Mouse (Mus musculus) neural tube, embryonic 13.5 days (tissue): ENCODE data around the gene Rgma. TPM values are rescaled to one million over a fixed set of nuclear protein-coding genes. Genes with fewer than 3 reads are reported as not detected.
A peak's percentile ranks its signal among the peaks of the same experiment; 100 is the strongest.

ENCODE experiments used
- ATAC-seq: fragments of 200-750 bp; cut with Nextera tagmentation; 2 replicates; pipeline ENCODE4 v1.8.0; 2017; ENCODE audit warnings: low read depth, mild to moderate bottlenecking, moderate TSS enrichment, moderate library complexity
- H3K27ac ChIP-seq: fragments of 300-500 bp; sonication (generic); replicated peaks from 2 replicates; pipeline ENCODE4 v1.5.1; 2015; ENCODE audit warnings: moderate library complexity, mild to moderate bottlenecking, inconsistent platforms
- H3K27me3 ChIP-seq: fragments of 300-500 bp; sonication (generic); 2 replicates; pipeline ENCODE4 v1.6.1; 2015; ENCODE audit warnings: mild to moderate bottlenecking, inconsistent platforms
- H3K36me3 ChIP-seq: fragments of 300-500 bp; sonication (generic); 2 replicates; pipeline ENCODE4 v1.6.1; 2015; ENCODE audit warnings: mild to moderate bottlenecking, inconsistent platforms
- H3K4me1 ChIP-seq: fragments of 300-500 bp; sonication (generic); replicated peaks from 2 replicates; pipeline ENCODE4 v1.6.1; 2015; ENCODE audit warnings: inconsistent platforms
- H3K4me2 ChIP-seq: fragments of 300-500 bp; sonication (generic); 2 replicates; pipeline ENCODE4 v1.6.1; 2015; ENCODE audit warnings: inconsistent platforms, mild to moderate bottlenecking, moderate library complexity
- H3K4me3 ChIP-seq: fragments of 300-500 bp; sonication (generic); 2 replicates; pipeline ENCODE4 v1.5.1; 2015; ENCODE audit warnings: mild to moderate bottlenecking, inconsistent platforms
- H3K9ac ChIP-seq: fragments of 300-500 bp; sonication (generic); 2 replicates; pipeline ENCODE4 v1.6.1; 2015; ENCODE audit warnings: moderate library complexity, mild to moderate bottlenecking, inconsistent platforms
- H3K9me3 ChIP-seq: fragments of 300-500 bp; sonication (generic); 2 replicates; pipeline ENCODE4 v1.6.1; 2016; ENCODE audit warnings: inconsistent platforms
- WGBS: fragments of 180-500 bp; shearing (Covaris S2); methylation state at CpG from one replicate; pipeline ENCODE4 v1.1.7; 2015; 5-methylcytosine and 5-hydroxymethylcytosine counted together
- polyA plus RNA-seq: library from polyadenylated mRNA; unstranded; fragments of >200 nt; fragmentation: Nextera tagmentation; extraction: Ambion mirVana; gene quantifications from 2 replicates; pipeline ENCODE4 v1.2.1, GENCODE M21; 2015

Gene Rgma
- polyA plus RNA-seq, 1 experiment from 2014 or later: 41.4 TPM

- Histone ChIP-seq H3K9me3 (no peaks in the 10 kb centered on the region), H3K9ac (no peak overlapping the region), H3K27ac (peak overlapping the region; percentile 62; the same call in 1 of the 2 replicates), H3K4me2 (no peak overlapping the region), H3K27me3 (no peaks in the 10 kb centered on the region), H3K4me1 (peaks cover 46% of the 10 kb centered on the region), H3K36me3 (peaks cover 40% of the 10 kb centered on the region), H3K4me3 (no peak overlapping the region)
- WGBS: 94% methylated on average over 7 of the region's 7 CpGs
- no peak for ATAC-seq
Observed at GRCm38 (mm10) chr7:73425451-73425850, 50.1 kb downstream of the Rgma start.

DNA sequence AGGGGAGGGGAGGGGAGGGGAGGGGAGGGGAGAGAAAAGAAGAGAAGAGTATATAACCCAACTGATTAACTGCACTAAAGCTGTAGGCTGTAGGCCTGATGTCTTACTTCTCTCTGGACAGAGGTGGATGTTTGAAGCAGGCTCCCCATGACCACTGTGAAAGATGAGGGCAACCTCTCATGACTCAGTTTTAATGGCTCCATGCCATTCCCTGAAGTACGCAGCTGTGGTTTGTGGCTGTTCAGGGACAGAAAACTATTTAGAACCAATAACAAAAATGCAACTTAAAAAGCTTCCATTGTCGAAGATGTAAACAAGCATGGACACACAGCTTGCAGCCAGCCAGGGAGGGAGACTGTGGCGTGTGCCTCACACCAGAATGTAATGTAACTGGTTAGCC is 50.9 kb downstream of the Rgma start:
- Histone ChIP-seq H3K27ac (no peak overlapping the region), H3K36me3 (peaks cover 38% of the 10 kb centered on the region), H3K27me3 (no peaks in the 10 kb centered on the region), H3K9me3 (no peaks in the 10 kb centered on the region), H3K4me2 (no peak overlapping the region), H3K9ac (no peak overlapping the region), H3K4me3 (no peak overlapping the region), H3K4me1 (peaks cover 38% of the 10 kb centered on the region)
- WGBS: 77% methylated on average over 3 of the region's 3 CpGs
- ATAC-seq: no peak

DNA sequence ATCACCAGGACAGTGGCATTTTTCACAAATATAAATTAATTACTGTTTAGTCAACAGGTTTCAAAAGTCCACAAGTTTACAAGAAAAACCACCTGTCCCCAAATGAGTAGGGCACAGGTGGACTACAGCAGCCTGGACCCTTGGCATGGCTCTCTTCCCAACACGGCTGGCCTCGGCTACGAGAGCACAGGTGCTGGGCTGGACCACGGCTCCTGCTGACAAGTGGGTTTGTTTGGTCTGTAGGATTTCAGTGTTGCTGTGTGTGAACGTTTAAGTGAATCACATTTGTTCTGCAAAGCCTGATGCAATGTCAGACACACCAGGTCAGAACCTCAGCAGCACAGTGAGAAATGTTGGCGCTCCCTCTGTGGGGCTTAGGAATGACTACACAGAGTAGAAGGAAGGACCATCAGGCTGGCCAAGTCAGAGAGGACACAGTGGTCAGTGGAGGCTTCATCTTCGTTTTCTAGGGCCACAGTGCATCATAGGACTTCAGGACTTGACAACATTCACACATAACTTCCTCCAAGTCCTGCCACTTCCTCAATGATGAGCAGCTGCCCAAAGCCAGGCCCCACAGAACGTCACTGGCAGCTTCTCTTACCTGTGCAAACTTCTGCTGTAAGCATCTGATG is 51.6 kb downstream of the Rgma start:
- Histone ChIP-seq H3K27me3 (no peaks in the 10 kb centered on the region), H3K4me3 (no peak overlapping the region), H3K27ac (no peak overlapping the region), H3K4me1 (peaks cover 32% of the 10 kb centered on the region), H3K4me2 (no peak overlapping the region), H3K9me3 (no peaks in the 10 kb centered on the region), H3K9ac (no peak overlapping the region), H3K36me3 (peaks cover 38% of the 10 kb centered on the region)
- no peak for ATAC-seq
- 88% methylated on average over 8 of the region's 8 CpGs for WGBS

DNA sequence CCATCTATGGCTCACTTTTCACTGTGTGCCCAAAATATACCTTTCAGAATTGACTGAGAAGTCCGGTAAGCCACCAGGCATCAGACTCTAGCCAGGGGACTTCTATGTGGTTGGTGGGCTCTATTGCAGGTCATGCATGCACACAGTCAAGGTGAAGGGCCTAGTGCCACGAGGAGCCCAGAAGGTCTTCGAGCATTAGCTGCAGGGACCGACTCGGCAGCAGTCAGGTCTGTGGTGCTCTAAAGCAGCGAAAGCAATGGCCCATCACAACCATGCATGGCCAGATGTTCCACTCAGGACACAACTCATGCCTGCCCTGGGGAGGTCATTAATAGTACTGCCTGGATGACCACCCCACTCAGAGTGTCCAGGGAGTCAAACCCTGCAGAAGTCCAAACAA is 52.5 kb downstream of the Rgma start:
- Histone ChIP-seq H3K9ac (no peak overlapping the region), H3K27me3 (no peaks in the 10 kb centered on the region), H3K36me3 (peaks cover 39% of the 10 kb centered on the region), H3K4me2 (no peak overlapping the region), H3K27ac (no peak overlapping the region), H3K4me1 (peaks cover 24% of the 10 kb centered on the region), H3K9me3 (no peaks in the 10 kb centered on the region), H3K4me3 (no peak overlapping the region)
- WGBS: 98% methylated on average over 6 of the region's 6 CpGs
- ATAC-seq: no peak

DNA sequence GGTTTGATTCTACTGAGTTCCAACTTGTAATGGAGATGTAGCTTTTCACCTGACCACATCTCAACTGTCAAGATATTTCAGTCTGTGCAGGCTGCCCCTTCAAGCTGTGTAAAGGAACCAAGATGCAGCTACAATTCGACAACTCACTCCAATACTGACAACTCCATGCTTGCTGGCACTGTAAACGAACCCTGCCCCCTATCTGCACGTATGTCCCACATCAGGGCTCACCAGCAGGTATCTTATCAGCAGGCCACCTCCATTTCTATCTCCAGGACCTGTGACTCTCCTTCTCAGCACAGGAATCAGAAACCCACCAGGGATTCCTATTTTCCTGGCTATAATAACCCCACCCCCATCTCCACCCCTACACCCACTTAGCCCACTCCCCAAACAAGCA is 53.2 kb downstream of the Rgma start:
- no peak for ATAC-seq
- Histone ChIP-seq H3K4me2 (no peak overlapping the region), H3K9me3 (no peaks in the 10 kb centered on the region), H3K27ac (no peak overlapping the region), H3K36me3 (peaks cover 46% of the 10 kb centered on the region), H3K4me3 (no peak overlapping the region), H3K4me1 (peaks cover 17% of the 10 kb centered on the region), H3K27me3 (no peaks in the 10 kb centered on the region), H3K9ac (no peak overlapping the region)
- 96% methylated on average over 3 of the region's 3 CpGs for WGBS

- no peak overlapping the region for H3K4me3 ChIP-seq
- ATAC-seq: no peak
- H3K9me3 ChIP-seq: no peaks in the 10 kb centered on the region
- no peaks in the 10 kb centered on the region; the same call in 1 of the 2 replicates for H3K4me1 ChIP-seq
- H3K36me3 ChIP-seq: peaks cover 75% of the 10 kb centered on the region
- 70% methylated on average over 6 of the region's 6 CpGs for WGBS
- no peaks in the 10 kb centered on the region for H3K27me3 ChIP-seq
- H3K9ac ChIP-seq: no peak overlapping the region
- H3K4me2 ChIP-seq: no peak overlapping the region
- H3K27ac ChIP-seq: no peak overlapping the region
Observed at GRCm38 (mm10) chr7:73433637-73434335, 58.5 kb downstream of the Rgma start.

- Histone ChIP-seq H3K4me1 (no peaks in the 10 kb centered on the region; the same call in 1 of the 2 replicates), H3K27ac (no peak overlapping the region), H3K9ac (no peak overlapping the region), H3K4me3 (no peak overlapping the region), H3K36me3 (peaks cover 75% of the 10 kb centered on the region), H3K27me3 (no peaks in the 10 kb centered on the region), H3K4me2 (no peak overlapping the region), H3K9me3 (no peaks in the 10 kb centered on the region)
- 95% methylated on average over 2 of the region's 2 CpGs for WGBS
- ATAC-seq: 0 out of 2 replicates have a peak, but pooled peaks have one; percentile 44
Observed at GRCm38 (mm10) chr7:73434336-73434677, 59.0 kb downstream of the Rgma start.

DNA sequence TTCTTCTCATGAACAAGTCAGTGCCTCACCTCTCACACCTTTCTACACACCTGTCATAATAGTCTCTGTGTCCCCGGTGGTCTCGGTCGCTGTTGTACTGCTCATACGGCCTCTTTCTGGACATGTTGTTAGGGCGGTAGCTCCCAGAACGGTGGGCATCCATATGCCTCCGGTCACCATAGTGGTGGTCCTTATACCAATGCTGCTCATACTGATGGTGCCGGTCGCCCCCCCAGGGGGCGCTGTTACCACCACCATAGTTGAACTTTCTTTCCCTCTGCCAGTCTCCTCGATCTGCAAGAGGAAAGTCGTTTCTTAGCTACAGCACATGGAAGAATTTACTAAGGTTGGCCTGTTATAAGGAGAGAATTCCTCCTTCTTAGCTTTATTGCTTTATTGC is 60.4 kb downstream of the Rgma start:
- WGBS: 68% methylated on average over 12 of the region's 12 CpGs

GRCm38 (mm10) chr7:73441802-73442201 is 66.5 kb downstream of the Rgma start:
- H3K4me3 ChIP-seq: no peak overlapping the region

More for the DNA sequence above, 60.4 kb downstream of the Rgma start:
- H3K9me3 ChIP-seq: no peaks in the 10 kb centered on the region
- no peak overlapping the region for H3K4me2 ChIP-seq
- no peaks in the 10 kb centered on the region; the same call in 1 of the 2 replicates for H3K4me1 ChIP-seq
- no peak overlapping the region for H3K4me3 ChIP-seq
- H3K36me3 ChIP-seq: peaks cover 77% of the 10 kb centered on the region
- no peak overlapping the region for H3K27ac ChIP-seq
- no peak for ATAC-seq
- no peak overlapping the region for H3K9ac ChIP-seq
- no peaks in the 10 kb centered on the region for H3K27me3 ChIP-seq

DNA sequence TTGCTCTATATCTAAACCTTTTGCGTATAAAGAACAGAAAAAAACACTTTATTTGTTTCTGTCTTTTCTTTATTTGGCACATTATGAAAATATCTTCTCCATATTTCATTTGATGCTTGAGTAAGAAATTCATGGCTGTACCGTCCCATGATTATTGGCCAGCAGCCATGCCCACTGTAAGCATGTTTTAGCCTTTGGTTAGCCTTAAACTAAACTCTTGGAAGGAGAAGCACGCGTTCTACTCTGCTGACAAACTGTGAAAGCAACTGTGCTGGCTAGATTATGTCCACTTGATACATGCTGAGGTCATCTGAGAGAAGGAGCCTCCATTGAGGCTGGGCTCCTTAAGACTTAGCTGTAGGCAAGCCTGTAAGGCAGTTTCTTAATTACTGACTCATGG is 66.9 kb downstream of the Rgma start:
- 96% methylated on average over 4 of the region's 4 CpGs for WGBS
- no peak overlapping the region for H3K4me3 ChIP-seq
- H3K4me1 ChIP-seq: no peaks in the 10 kb centered on the region
- ATAC-seq: no peak
- no peaks in the 10 kb centered on the region for H3K9me3 ChIP-seq
- no peak overlapping the region for H3K27ac ChIP-seq
- H3K36me3 ChIP-seq: peaks cover 96% of the 10 kb centered on the region
- no peaks in the 10 kb centered on the region for H3K27me3 ChIP-seq
- H3K4me2 ChIP-seq: no peak overlapping the region
- H3K9ac ChIP-seq: no peak overlapping the region

More at GRCm38 (mm10) chr7:73441802-73442201, 66.5 kb downstream of the Rgma start:
- no peak overlapping the region for H3K4me2 ChIP-seq
- no peaks in the 10 kb centered on the region for H3K27me3 ChIP-seq
- ATAC-seq: no peak
- WGBS: 94% methylated on average over 3 of the region's 3 CpGs
- peaks cover 96% of the 10 kb centered on the region for H3K36me3 ChIP-seq
- H3K27ac ChIP-seq: no peak overlapping the region
- H3K4me1 ChIP-seq: no peaks in the 10 kb centered on the region
- no peak overlapping the region for H3K9ac ChIP-seq
- no peaks in the 10 kb centered on the region for H3K9me3 ChIP-seq

GRCm38 (mm10) chr7:73451594-73451993 is 76.3 kb downstream of the Rgma start:
- Histone ChIP-seq H3K36me3 (peaks cover 96% of the 10 kb centered on the region), H3K4me2 (no peak overlapping the region), H3K4me1 (no peaks in the 10 kb centered on the region), H3K9me3 (no peaks in the 10 kb centered on the region), H3K9ac (no peak overlapping the region), H3K27ac (no peak overlapping the region), H3K4me3 (no peak overlapping the region), H3K27me3 (no peaks in the 10 kb centered on the region)
- ATAC-seq: no peak
- WGBS: 93% methylated on average over 4 of the region's 4 CpGs

DNA sequence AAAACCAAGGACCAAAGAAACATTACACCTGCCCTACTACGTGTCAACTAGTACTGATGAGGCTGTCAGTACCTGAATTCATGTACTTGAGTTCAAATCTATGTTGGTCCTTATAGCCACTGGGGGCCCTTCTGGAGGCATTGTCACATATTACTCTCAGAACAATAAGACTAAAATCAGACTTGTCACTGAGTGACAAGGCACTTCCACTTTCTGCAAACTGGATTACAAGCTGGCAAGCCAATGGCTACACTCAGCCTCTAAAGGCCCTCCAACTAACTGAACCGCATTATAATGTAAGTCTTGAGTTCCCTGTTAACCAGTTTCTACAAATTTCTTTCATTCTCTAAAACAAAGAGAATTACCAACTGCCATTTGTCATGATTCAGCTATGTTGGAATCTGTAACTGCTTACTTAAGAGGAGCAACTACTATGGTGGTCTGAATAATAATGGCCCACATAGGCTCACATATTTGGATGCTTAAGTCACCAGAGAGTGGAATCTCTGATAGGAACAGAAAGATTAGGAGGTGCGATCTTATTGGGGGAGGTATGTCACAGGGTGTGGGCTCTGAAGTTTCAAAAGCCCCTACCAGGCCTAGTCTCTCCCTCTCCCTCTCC is 77.0 kb downstream of the Rgma start:
- 98% methylated on average over 3 of the region's 3 CpGs for WGBS
- Histone ChIP-seq H3K9ac (no peak overlapping the region), H3K4me3 (no peak overlapping the region), H3K27me3 (no peaks in the 10 kb centered on the region), H3K27ac (no peak overlapping the region), H3K4me1 (no peaks in the 10 kb centered on the region), H3K9me3 (no peaks in the 10 kb centered on the region), H3K4me2 (no peak overlapping the region), H3K36me3 (peaks cover 90% of the 10 kb centered on the region)
- ATAC-seq: no peak
